8 mouse cellular contexts compared by ENCODE assay signal in the genomic region with DNA sequence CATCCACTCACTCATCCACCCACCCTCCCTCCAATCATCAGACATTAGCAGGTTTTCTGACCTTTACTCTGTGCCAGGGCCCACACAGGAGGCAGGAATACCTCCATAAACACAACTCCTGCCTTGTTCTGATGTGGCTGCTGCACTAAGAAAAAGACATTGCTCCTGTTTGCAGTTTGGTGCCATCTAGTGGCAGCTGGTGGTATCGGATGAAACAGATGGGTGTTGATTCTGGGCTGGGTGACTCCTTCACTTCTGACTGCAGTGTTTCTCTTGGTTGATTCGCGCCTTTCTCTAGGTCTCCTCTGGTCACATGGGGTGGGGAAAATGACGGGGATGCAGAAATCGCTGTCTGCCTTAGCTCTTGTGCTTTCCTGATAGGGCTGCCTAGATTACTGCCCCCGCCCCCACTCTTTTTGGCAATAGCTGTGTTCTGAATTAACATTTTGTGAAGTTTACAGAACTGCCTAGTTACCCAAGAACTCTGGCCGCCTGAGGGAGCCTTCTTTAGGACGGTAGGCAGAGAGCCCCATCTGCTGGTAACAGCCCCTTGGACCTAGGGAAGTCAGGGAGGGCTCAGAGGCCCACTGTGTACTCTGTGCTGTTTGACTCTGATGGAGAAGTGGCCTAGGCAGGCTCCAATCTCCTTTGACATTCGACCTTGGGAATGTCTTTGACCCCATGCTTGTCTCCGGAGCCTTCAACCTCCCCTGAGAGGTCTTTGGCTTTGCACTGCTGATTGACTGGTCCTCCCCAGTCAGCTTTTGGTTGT. TPM values are rescaled to one million over a fixed set of nuclear protein-coding genes. Genes with fewer than 3 reads are reported as not detected.
DNase-seq lines count a peak whose midpoint lies in the region; ATAC-seq and TF ChIP-seq lines count a peak whose summit lies in the region.

No protein-coding gene starts in this region.

- peak; percentile 84 for DNase-seq in CH12.LX (ENCODE audit: extremely low read depth)
- DNase-seq in adrenal gland, adult (ENCODE audit: inconsistent age in 2 of 2, low spot score in 1 of 2), result peak; percentile 64 to 89
- peak; percentile 64 for DNase-seq in embryo, embryonic 11.5 days (ENCODE audit: low read depth, low spot score)
- DNase-seq in heart, postnatal 0 days (ENCODE audit: low spot score), result peak; percentile 37
- peak; percentile 52 to 87 for DNase-seq in layer of hippocampus, adult 2 months (ENCODE audit: low spot score in 2 of 2)
- peak; percentile 75 for DNase-seq in lung, postnatal 14 days
- DNase-seq in retina, postnatal 7 days (ENCODE audit: low read depth, low spot score), result peak; percentile 75
- DNase-seq in urinary bladder, postnatal 36 days (ENCODE audit: low spot score in 2 of 2), result peak; percentile 53 to 66

- H3K9me3 ChIP-seq in CH12.LX (replicated peaks; ENCODE audit: low read length), result no peaks in the 10 kb centered on the region
- no peaks in the 10 kb centered on the region for H3K9me3 ChIP-seq in heart, postnatal 0 days (replicated peaks; ENCODE audit: control insufficient read depth, low read length)

- no peak; the same call in 1 of the 2 replicates for ATAC-seq in heart, postnatal 0 days (ENCODE audit: insufficient read depth, low read depth)

- H3K27me3 ChIP-seq in CH12.LX (replicated peaks), result peaks cover 3% of the 10 kb centered on the region
- H3K27me3 ChIP-seq in heart, postnatal 0 days (ENCODE audit: control insufficient read depth, insufficient read depth, low read length), result no peaks in the 10 kb centered on the region

- dilution Hi-C loops in CH12.LX (cut with MboI; ENCODE audit: extremely low pct_ligation_motif_present, extremely low pct_unique_long_range_greater_than_20kb, low sequenced_read_pairs), result no loop called here

- H3K27ac ChIP-seq in CH12.LX (ENCODE audit: insufficient read depth, low read depth), result no peak overlapping the region
- H3K27ac ChIP-seq in heart, postnatal 0 days (ENCODE audit: low read depth), result no peak overlapping the region
- H3K27ac ChIP-seq in layer of hippocampus, adult 2 months, result no peak overlapping the region

- H3K79me2 ChIP-seq in CH12.LX (replicated peaks; ENCODE audit: control insufficient read depth, extremely low read depth, insufficient read depth, poor library complexity, severe bottlenecking), result no peaks in the 10 kb centered on the region

- WGBS in heart, postnatal 0 days, result 15% methylated on average over 10 of the region's 10 CpGs

- no peak for TF ChIP-seq EP300 in CH12.LX (IDR thresholded peaks at IDR 0.05; ENCODE audit: low read length)
- no peak for TF ChIP-seq EP300 in heart, postnatal 0 days (IDR thresholded peaks at IDR 0.05; ENCODE audit: low read depth)

- peak; percentile 83 to 91 for TF ChIP-seq CTCF in CH12.LX (conservative IDR thresholded peaks at IDR 0.05 in 1 of 2, IDR thresholded peaks at IDR 0.05 in 1 of 2; ENCODE audit: low read depth in 2 of 2, low read length in 2 of 2)
- peak; percentile 93 for TF ChIP-seq CTCF in heart, postnatal 0 days (IDR thresholded peaks at IDR 0.05; ENCODE audit: low read depth)
- peak; percentile 89 for TF ChIP-seq CTCF in layer of hippocampus, adult 2 months (conservative IDR thresholded peaks at IDR 0.05)

- in situ Hi-C loops in CH12.LX (cut with MboI; ENCODE audit: low pct_ligation_motif_present, low pct_unique_long_range_greater_than_20kb, low sequenced_read_pairs), result no loop called here

- TF ChIP-seq POLR2A in CH12.LX (IDR thresholded peaks at IDR 0.05; ENCODE audit: low read depth, low read length), result no peak

- H3K4me1 ChIP-seq in CH12.LX (ENCODE audit: control insufficient read depth in 1 of 2, insufficient read depth in 2 of 2), result peaks cover 0 to 8% of the 10 kb centered on the region in 2 experiments; a peak in 3 of 4 replicates
- no peaks in the 10 kb centered on the region for H3K4me1 ChIP-seq in heart, postnatal 0 days (ENCODE audit: control insufficient read depth, insufficient read depth)

- no peak overlapping the region for H3K4me3 ChIP-seq in CH12.LX (replicated peaks in 1 of 3; ENCODE audit: low read depth in 2 of 3, low read length in 2 of 3, poor library complexity in 1 of 3)
- H3K4me3 ChIP-seq in heart, postnatal 0 days (ENCODE audit: low read depth, low read length), result no peak overlapping the region
- no peak overlapping the region for H3K4me3 ChIP-seq in layer of hippocampus, adult 2 months

- no peak overlapping the region for H3K9ac ChIP-seq in CH12.LX (ENCODE audit: insufficient read depth, low read depth)
- H3K9ac ChIP-seq in heart, postnatal 0 days (replicated peaks; ENCODE audit: low read depth, low read length), result no peak overlapping the region

- no peaks in the 10 kb centered on the region for H3K36me3 ChIP-seq in CH12.LX (replicated peaks in 1 of 2; ENCODE audit: control insufficient read depth in 1 of 2, insufficient read depth in 1 of 2, low read length in 1 of 2)
- no peaks in the 10 kb centered on the region for H3K36me3 ChIP-seq in heart, postnatal 0 days (replicated peaks; ENCODE audit: control insufficient read depth, insufficient read depth, low read length)

- peak; percentile 63 for TF ChIP-seq RAD21 in CH12.LX (IDR thresholded peaks at IDR 0.05; ENCODE audit: low read depth, low read length)

- H3K4me2 ChIP-seq in CH12.LX (ENCODE audit: insufficient read depth, low read depth, poor library complexity, severe bottlenecking), result 0 out of 2 replicates have a peak overlapping the region, but pooled peaks have one; percentile 10
- H3K4me2 ChIP-seq in heart, postnatal 0 days (ENCODE audit: low read depth, low read length), result no peak overlapping the region

TF ChIP-seq in CH12.LX, 34 proteins besides CTCF, POLR2A, EP300 and RAD21:
- TF ChIP-seq NELFE (IDR thresholded peaks at IDR 0.05; ENCODE audit: low read depth, low read length) (0 out of 2 replicates have a peak, but pooled peaks have one; percentile 25), MXI1 (IDR thresholded peaks at IDR 0.05; ENCODE audit: low read depth, low read length) (no peak), SMC3 (IDR thresholded peaks at IDR 0.05; ENCODE audit: low read depth, low read length) (peak; percentile 64)

RNA-seq across cellular contexts. Expression of gene Prrxl1, which starts 12.0 kb away (rescaled TPM):
- total RNA-seq in CH12.LX (2012; rRNA removed) (0.04 TPM in 1 of 2 replicates, not detected in the other), CH12.LX (2014; rRNA removed) (not detected in 2 replicates)
- polyA plus RNA-seq in CH12.LX (2012; ENCODE audit: insufficient read length, low read depth), result not detected in 2 replicates
- total RNA-seq in heart, postnatal 0 days (2014; rRNA removed; ENCODE audit: low replicate concordance), result not detected in 2 replicates
- 0.08 TPM in 1 of 2 replicates, not detected in the other for polyA plus RNA-seq in heart, postnatal 0 days (2015; fragmentation: Nextera tagmentation; extraction: Ambion mirVana)
- total RNA-seq in layer of hippocampus, adult 2 months (2021), result under 1 TPM in 1 of 2 experiments, not detected in 1; 0.15 TPM
